Mouse (Mus musculus) megakaryocyte-erythroid progenitor cell, adult 5 weeks (primary cell): Measurements from ENCODE around the gene Adar. TPM values are rescaled to one million over a fixed set of nuclear protein-coding genes. Genes with fewer than 3 reads are reported as not detected.

Experiments used
- polyA plus RNA-seq: library from polyadenylated mRNA; stranded (reverse); fragments of >175 nt; gene quantifications from 2 replicates; pipeline ENCODE4 v1.2.3, GENCODE M21; 2012

Adar gene
- polyA plus RNA-seq = 16.0 and 16.6 TPM in 2 replicates

DNA sequence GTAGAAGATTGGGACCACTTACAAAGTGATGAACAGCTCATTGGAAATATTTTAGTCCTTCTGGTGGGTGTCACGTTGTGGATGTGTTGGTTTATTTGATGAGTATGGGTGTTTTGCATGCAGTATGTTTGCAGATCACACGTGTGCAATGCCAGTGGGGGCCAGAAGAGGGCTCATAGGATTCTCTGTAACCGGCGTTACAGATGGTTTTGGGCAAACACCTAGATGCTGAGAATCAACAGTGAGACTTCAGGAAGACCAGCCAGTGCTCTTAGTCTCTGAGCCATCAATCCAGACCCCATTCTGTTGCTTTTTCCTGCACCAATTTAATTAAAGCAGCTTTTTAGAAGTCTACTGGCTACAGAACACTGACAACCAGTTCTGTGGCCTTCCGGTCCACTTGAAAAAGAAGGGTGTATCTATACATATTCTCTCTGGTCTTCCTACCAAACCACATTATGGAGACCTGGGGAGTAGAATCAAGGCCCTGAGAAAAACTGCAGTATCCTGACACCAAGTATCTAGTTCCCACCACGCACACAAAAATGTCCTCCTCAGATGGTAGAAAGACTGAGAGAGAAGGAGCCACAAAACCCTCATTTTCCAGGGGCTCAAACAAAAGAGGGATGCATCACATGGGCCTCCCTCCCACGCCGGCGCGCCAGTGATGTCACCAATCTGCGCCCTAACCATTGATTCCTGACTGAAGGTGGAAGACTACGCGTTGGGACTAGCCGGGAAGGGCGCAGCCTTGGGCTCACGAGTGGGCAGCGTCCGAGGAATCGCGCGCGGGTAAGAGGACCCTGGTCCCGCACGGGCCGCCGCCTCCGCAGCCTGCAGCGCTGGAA lies at the start of gene Adar:
Gene Adar, plus strand, starts transcription at position 664 of the 848 bp plus-strand sequence.

DNA sequence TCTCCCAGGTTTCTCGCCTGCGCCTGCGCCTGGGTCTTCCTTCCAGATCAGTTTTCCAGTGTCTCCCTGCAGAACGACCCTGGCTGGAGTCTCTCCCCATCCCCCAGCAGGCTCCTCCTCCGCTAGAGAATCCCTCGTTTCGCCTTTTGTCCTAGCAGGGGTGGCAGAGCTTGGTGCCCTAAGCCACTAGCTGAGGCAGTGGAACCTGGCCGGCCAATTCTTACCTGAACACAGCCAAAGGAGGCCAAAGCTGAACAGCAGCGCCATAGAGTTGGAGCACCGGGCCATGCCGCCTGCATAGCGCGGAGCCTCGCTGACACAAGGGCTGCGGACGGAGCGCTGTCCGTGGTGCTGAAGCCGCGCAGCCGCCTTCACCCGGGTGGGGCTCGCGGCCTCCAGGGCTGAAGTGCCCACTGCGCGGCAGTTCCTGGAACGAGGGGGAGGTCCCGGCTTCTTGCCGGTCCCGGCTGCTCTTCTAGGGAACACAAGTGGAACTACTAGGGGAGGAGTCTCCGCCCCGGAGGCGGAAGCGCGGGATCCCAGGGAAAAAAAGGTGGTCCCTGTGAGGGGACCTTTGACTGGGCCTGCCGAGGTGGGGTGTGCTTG lies 49.4 kb downstream of the Adar start, which contains the start of gene Chrnb2:
Gene Chrnb2, minus strand, starts transcription at position 514 of the 606 bp plus-strand sequence.

DNA sequence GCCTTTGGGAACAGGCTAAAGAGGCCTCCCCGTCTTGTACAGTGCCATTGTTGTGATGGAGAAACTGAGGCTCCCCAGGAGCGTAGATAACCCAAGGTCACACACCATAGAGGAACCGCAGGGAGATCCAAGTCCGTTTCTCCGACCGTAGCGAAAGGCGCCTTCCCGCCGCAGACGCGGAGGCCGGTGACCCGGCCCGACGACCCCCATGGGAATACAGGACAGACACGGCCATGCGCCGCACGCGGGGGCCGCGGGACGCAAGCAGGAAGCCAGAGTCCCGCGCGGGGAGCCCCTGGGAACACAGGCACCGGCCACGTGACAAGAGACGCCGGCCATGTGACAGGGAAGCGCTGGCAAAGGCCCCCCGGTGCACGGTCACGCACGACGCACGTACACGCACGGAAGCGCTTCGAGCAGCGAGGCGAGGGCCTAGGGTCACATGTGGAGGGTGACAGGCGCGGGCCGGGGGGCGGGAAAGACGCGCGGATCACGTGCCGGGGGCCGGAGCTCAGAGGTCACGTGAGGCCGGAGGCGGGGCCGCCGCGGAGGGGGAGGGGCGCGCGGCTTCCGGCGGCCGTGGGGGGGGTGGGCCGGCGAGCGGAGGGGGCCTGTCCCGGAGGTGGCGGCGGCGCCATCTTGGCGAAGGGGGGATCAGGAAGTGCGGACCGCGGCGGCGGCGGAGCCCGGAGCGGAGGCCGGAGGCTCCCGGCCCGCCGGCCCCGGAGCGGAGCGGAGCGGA lies 58.3 kb downstream of the Adar start, which contains the start of gene Ube2q1:
Gene Ube2q1, plus strand, starts transcription at position 649 of the 742 bp plus-strand sequence.

Other genes with a start within 250 kb of the Adar start
- 0.02 and 0.08 TPM in 2 replicates for gene Kcnn3, start 194.9 kb upstream of the Adar start, polyA plus RNA-seq
- gene Chrnb2, start 49.6 kb downstream of the Adar start, polyA plus RNA-seq = 0.23 and 0.33 TPM in 2 replicates
- 42.9 and 43.8 TPM in 2 replicates for gene Ube2q1, start 58.6 kb downstream of the Adar start, polyA plus RNA-seq
- gene She, start 116.3 kb downstream of the Adar start, polyA plus RNA-seq = 0.02 and 0.03 TPM in 2 replicates
- gene Il6ra, start 198.2 kb downstream of the Adar start, polyA plus RNA-seq = 22.2 and 31.3 TPM in 2 replicates
- gene Atp8b2, start 248.5 kb downstream of the Adar start, polyA plus RNA-seq = 11.9 and 18.6 TPM in 2 replicates